Mouse (Mus musculus) granulocyte monocyte progenitor cell, adult 5-6 weeks (primary cell): Measurements from ENCODE around the gene Prf1. TPM values are rescaled to one million over a fixed set of nuclear protein-coding genes. Genes with fewer than 3 reads are reported as not detected.
A peak's percentile ranks its signal among the peaks of the same experiment; 100 is the strongest.

ENCODE experiments used
- ATAC-seq: replicated peaks from 2 replicates; pipeline ENCODE4 v1.8.0; 2016; ENCODE audit warnings: mild to moderate bottlenecking, moderate TSS enrichment, inconsistent platforms; ENCODE audit not compliant: poor library complexity, severe bottlenecking
- total RNA-seq, 2 experiments: library from RNA; stranded (forward) in 1 of 2; stranded (reverse) in 1 of 2; fragments of 200-712, 200-1000 nt in 1 of 2; fragments of >200 nt in 1 of 2; fragmentation: Nextera tagmentation in 1 of 2; gene quantifications; 2 replicates each; pipeline ENCODE4 v1.2.3; 2014 to 2017

Prf1 gene
- total RNA-seq, 2 experiments from 2014 or later: not detected

GRCm38 (mm10) chr10:61285271-61285670 lies 12.4 kb upstream of the Prf1 start:
- ATAC-seq: no peak

DNA sequence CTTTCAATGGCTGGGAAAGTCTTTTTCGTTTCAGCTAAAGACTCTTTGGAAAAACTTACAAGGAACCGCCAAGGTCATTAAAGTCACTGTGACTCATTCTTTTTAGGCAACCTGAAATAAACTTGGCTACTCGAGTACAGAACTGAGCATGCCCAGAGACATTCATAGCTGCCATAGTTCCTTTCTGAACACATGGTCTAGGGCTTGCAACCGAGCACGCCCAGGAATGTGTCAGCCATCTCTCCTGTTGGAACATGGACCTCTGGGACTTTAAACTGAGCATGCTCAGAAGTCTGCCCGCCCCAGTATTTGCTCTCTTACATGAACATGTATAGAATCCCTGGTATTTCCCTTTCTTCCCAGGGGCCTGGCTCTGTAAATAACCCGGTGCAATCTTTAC lies 11.4 kb upstream of the Prf1 start:
- no peak for ATAC-seq

GRCm38 (mm10) chr10:61290016-61290415 lies 7.6 kb upstream of the Prf1 start:
- no peak for ATAC-seq

DNA sequence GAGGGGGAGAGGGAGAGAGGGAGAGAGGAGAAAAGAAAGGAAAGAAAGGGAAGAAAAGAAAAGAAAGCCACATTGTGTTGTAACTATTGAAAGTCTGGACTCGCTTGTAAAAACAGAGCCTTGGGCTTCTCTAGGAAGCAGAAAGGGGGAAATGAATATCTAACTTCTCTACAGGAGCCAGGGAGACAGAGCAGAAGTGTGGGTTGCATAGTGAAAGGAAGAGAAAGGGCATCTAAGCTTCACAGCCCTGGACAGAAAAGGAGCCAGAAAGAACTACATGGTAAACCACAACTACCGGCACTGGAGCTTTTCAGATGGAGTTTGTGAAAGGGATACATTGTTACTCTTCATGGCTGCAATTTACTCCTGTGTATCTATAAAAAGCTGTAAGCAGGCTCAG lies 7.2 kb upstream of the Prf1 start:
- peak; percentile 46 for ATAC-seq

DNA sequence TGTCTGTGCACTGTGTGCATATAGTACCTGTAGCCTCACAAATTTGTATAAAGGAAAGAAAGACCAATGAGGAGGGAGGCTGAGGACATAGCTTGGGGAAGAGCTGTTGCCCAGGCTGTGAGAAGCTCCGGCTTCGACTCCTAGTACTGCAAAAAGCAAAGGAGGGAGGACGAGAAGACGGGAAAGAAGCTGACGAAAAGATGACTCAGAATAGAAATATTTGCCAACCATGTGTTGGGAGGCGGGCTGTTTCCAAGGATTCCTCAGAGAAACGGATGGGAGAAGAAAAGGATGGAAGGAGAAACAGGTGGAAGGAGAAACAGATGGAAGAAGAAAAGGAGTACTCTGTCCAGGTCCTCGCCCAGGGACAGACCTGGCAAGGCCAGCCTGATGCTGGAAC lies 3.4 kb upstream of the Prf1 start:
- no peak for ATAC-seq

DNA sequence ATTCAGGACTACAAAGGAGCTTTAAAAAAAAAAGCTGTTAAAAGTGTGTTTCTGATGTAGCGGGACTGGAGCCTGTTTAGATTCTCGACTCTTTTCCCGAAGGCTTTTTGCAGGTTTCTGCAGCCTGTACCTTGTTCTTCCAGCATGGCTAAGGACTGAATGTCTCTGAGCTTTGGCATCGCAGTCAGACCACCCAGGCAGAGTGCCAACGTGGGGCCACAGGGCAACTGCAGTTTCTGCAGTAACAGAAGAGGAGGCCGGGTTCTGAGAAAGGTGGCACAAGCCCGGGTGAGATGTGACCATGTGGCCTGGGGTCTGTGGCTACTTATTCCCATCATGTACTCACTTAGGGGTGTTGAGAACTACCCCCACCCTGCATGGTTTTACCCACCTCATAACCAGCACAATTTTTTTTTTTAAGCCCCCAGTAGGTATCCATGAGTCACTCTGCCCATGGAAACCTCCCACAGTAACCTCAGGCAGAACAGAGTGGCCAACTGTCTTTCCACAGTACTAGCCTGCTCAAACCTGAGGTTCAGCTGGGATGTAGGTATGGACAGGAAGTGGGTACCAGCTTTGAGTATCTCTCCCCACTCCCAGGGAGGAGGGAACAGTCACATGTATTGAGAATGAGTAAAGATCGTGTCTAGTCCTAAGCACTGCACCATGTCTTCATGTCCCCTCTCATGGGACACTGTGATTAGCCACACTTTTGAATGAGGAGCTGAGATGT lies 754 bp upstream of the Prf1 start:
- 0 out of 2 replicates have a peak, but pooled peaks have one; percentile 17 for ATAC-seq

GRCm38 (mm10) chr10:61300996-61301395 lies 3.4 kb downstream of the Prf1 start:
- no peak for ATAC-seq

DNA sequence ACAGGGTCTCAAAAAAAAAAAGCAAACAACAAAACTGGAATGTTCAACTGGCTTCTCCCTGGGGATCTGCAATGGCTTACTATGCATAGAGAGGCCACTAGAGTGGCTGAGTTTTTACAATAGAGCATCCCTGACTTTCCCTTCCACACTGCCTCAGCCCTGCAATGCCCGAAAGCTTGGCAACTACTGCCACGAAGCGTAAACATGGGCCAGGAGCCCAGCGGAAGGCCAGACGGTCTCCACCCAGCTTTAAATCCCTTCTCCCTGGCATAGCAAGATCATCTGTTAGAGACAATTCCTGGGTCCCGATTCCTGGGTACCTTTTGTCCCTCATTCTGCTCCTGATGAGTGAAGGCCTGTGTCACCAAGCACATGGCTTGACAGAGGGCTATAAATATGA lies 6.4 kb downstream of the Prf1 start:
- no peak for ATAC-seq

- no peak for ATAC-seq
Observed at GRCm38 (mm10) chr10:61305928-61306590, 8.4 kb downstream of the Prf1 start.

DNA sequence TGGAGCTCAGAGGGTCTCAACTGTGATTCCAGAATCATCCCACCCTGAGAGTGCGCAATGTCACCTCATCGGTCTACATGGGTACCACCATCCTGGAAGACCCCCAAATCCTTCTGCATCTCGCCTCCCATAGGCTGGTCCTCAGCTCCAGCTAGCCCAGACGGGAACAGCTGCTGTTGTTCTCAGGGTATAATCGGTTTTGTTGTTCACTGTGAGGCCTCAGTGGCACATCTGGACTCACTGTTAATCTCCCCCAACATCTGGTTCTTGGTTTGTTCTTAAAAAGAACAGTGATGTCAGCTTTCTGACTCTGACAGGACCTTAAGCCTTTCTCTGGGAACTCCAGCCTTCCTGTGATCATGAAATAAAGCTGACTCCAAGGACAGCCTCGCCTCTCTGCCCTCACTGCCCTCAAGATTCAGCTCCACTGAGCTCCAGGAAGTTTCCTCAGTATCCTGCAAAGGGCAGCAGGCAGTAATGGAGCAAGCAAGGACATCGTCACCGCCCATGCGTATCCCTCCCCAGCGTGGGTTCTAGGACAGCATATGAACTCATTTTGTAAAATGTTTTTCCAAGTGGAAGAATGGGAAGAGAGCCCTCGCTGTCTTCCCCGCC lies 11.2 kb downstream of the Prf1 start:
- ATAC-seq: no peak

DNA sequence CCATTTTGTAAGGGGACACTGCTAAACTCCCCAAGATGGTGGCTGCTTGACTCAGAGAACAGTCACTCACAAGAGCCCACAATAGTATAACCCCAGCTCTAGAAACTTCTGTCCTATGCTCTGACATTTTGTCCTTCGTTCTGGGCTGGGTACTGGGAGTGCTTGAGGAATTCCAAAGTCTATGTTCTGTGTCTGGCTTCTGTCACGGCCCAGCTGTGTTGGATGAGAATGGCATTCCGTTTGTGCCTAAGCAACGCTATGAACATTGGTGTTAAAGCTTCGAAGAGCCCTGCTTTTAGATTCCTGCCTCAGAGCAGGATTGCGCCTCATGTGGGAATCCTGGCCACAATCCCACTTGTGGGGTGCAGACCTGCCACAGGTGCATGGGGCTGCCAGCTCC lies 14.5 kb downstream of the Prf1 start:
- no peak for ATAC-seq

GRCm38 (mm10) chr10:61312754-61313153 lies 15.1 kb downstream of the Prf1 start:
- ATAC-seq: 0 out of 2 replicates have a peak, but pooled peaks have one; percentile 14

DNA sequence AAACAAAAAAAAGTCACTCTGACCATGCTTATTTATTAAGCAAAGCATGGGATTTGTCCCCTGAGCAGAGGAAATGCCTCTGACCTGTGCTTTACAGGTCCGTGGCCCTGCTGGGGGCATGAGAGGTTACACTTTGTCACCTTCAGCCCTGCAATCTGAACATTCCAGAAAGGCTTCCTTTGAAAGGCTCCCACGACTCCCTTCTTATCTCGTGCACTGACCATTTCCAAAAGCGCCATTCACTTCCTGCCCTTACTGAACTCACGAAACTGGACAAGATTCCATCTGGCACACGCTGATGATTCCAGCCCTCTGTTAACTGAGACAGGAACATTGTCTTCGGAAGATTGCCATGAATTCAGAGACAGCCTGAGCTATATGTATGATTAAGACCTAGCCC lies 16.1 kb downstream of the Prf1 start:
- no peak for ATAC-seq

DNA sequence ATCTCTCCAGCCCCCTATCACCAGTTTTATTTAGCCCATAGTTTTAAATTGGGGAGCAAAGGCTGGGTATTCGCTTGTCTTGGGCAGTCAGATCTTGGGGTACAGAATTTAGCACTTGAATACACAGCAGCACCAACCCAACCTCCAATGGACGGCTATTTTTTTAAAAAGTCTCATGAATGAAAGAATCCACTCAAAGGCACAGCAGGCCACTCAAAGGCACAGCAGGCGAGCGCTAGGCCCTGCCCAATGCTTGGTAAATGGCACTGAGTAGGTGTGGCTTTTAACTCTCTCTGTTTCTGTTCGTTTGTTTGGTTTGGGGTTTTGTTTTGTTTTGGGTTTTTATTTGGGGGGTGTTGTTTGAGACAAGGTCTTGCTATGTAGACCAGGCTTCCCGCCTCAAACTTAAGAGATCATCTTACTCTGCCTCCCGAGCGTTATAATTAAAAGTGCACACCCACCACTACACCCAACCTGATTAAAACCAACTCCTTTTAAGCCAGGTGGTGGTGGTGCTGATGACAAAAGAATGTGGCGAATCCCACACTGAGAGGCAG lies 17.8 kb downstream of the Prf1 start:
- no peak for ATAC-seq

GRCm38 (mm10) chr10:61318527-61318926 lies 20.9 kb downstream of the Prf1 start:
- no peak for ATAC-seq

GRCm38 (mm10) chr10:61324717-61325116 lies 27.1 kb downstream of the Prf1 start:
- no peak for ATAC-seq

- no peak for ATAC-seq
Observed at GRCm38 (mm10) chr10:61325782-61326328, 28.2 kb downstream of the Prf1 start.

- no peak for ATAC-seq
Observed at GRCm38 (mm10) chr10:61327545-61327944, 29.9 kb downstream of the Prf1 start.

DNA sequence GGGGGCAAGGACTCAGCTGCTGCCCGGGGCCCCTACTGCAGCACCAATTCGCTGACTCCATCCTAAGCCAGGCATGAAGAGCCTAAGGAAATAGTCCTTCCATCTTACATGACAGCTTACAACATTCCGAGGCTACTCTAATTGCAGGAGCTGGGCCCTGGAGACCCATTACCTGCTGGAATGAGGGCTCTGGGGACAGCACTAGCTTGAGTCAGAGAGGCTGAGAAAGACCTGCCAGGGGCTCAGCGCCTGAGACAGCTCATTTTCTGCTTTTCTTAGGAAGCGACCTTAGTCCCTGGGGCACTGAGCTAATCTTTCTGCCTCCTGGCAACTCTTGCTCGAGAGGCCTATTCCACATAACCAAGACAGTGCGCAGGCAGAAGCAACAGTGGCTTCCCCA lies 31.3 kb downstream of the Prf1 start:
- ATAC-seq: no peak

DNA sequence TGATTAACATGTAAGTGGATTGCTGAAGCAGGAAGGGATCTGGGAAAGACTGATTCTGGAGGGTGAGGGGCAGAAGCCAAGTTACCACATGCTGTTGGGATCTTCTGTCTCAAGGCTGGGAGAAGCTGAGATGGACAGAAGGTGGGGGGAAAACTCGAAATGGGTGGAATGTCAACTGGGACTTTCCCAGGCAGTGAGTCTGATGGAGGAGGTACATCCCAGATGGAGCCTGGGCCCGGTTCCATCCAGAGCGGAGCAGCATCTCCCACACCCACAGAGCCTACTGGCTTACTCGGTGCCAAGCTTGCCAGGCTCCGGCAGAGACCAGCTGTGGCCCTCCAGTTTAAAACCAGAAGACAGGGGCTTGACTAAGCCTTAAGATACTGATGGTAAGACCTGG lies 33.4 kb downstream of the Prf1 start:
- no peak for ATAC-seq

- peak; percentile 82 for ATAC-seq
Observed at GRCm38 (mm10) chr10:61334545-61334944, 36.9 kb downstream of the Prf1 start.
